Mouse (Mus musculus) skeletal muscle tissue, adult 2 months (tissue): ENCODE measurements around the gene Nsdhl.
A peak's percentile ranks its signal among the peaks of the same experiment; 100 is the strongest.

Source experiments
- DNase-seq: peaks from one replicate; pipeline ENCODE4 v3.0.0-alpha.2; 2012; ENCODE audit warnings: low read depth, low spot score

Gene Nsdhl

DNA sequence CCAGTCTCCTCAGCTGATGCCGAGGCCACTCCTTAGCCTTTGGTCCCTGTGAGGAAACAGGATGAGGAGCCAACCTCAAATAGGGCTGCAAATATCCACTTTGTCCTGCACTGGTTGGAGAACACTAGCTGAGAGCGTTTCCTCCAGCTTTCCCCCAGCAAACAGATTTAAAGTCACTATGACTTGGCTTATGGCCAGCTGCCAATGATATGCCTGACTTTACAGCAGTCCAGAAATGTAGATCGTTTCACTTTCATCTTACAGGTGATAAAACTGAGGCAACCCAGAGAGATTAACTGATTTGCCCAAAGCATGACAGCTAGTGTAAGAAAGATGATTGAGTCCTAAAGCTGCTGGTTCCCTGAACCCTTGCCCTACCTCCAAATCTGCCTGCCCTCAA, 77.2 kb downstream of the Nsdhl start:
- no peak for DNase-seq

DNA sequence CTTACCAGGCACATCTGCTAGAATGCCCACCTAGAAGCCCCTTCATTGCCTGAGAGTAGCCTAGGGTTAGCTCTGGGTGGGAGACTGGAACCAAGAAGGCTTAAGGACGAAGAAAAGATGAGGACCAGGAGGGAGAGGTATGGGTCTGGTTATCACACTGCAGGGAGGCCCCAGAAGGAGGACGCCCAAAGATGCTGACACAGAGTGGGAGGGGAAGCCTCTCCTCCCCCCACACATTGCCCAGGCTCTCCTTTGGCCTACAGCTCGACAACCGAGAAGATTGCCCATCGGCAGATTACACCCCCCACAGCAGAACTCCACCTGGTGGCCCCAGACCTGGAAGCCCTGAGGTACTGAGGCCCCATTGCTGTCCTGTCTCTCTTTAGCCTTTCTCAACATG, 84.8 kb downstream of the Nsdhl start:
- DNase-seq = no peak

DNA sequence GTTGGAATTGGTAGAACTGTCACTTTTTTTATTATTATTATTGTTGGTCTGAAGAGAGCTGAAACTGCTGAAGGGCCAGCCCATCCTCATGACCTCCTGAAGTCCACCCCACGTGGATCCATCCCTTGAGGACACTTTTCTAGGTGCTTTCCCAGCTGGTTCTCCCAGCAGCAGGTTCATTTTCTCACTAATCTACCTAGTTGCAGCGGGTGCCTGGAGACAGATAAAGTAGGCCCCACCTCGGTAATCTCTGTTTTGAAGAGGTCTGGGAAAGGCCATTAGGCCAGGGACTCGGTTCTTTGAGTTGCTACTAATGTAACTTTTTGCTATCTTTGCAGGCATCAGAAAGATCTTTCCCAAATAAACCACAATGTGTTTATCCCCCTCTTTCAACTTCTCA, 87.3 kb downstream of the Nsdhl start:
- DNase-seq = no peak

DNA sequence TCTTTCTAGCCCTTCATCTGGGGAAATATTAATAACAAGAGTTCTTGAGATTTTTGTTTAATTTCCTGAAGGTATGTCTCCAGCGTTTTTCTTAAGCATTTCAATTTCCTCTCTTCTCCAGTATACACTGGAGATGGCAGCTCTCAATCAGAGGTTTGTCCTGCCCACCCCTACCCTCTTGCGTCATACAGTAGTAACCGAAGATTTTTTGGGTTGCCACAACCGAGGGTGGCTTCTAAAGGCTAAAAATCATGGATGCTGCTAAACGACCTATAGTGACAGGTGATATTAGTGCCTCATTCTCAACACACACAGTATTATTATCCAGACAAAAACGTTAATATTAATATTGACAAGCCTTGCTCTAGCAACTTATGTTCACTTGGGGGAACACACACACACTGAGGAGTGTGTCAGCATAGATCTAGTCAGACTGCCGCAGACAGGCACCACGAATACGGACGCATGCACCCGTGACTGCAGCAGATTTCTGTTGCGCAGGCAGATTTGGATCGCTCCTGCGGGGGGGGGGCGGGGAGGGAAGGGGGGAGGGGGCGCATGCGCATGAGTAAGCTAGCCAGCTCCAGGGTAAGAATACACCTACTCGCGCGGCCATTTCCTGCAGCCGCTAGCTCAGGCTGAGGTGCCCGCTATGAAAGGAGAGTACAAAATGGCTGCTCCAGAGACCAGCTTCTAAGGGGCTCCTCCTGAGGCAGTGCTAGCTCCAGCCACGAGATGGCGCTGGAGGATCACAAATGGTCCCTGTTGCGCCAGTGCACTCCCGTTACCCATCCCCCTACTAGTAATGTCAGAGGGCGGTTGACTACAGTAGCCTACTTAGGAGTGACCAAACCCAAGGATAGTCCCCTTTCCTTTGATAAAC, 89.5 kb downstream of the Nsdhl start:
- peak; percentile 96 for DNase-seq
